Mouse (Mus musculus) ES-E14 (cell line): ENCODE measurements around the gene Zfp607b.

Experiments
- CHD2 ChIP-seq: IDR thresholded peaks from 2 replicates; pipeline ENCODE4 v1.6.1; 2014; ENCODE audit warnings: mild to moderate bottlenecking, low read depth, low read length, inconsistent platforms
- HCFC1 ChIP-seq: IDR thresholded peaks from 2 replicates; pipeline ENCODE4 v1.6.1; 2012; ENCODE audit warnings: low read length, inconsistent platforms, borderline replicate concordance; ENCODE audit not compliant: insufficient read depth
- MAFK ChIP-seq: IDR thresholded peaks from 2 replicates; pipeline ENCODE4 v1.6.1; 2014; ENCODE audit warnings: mild to moderate bottlenecking, low read depth, low read length, inconsistent platforms; ENCODE audit not compliant: insufficient read depth
- ZC3H11A ChIP-seq: IDR thresholded peaks from 2 replicates; pipeline ENCODE4 v1.6.1; 2012; ENCODE audit warnings: low read depth, mild to moderate bottlenecking, inconsistent platforms, low read length, borderline replicate concordance
- ZNF384 ChIP-seq: IDR thresholded peaks from 2 replicates; pipeline ENCODE4 v1.6.1; 2012; ENCODE audit warnings: low read depth, low read length, inconsistent platforms

- TF ChIP-seq HCFC1, result no peak
- no peak for TF ChIP-seq ZC3H11A
- TF ChIP-seq CHD2, result no peak
- TF ChIP-seq ZNF384, result no peak
- TF ChIP-seq MAFK, result no peak
Observed at GRCm38 (mm10) chr7:27731946-27732345, 42.8 kb downstream of the Zfp607b start.
